Mouse (Mus musculus): ENCODE data around the gene F9. TPM values are rescaled to one million over a fixed set of nuclear protein-coding genes. Genes with fewer than 3 reads are reported as not detected.

Gene F9
- polyA plus RNA-seq, 1 experiment from 2014 or later: not detected

Other genes with a start within 250 kb of the F9 start
- 0.05 and 0.28 TPM in 2 replicates for gene Mcf2, start 179.6 kb downstream of the F9 start, polyA plus RNA-seq (2016; fragmentation: Nextera tagmentation; extraction: Ambion mirVana)